Mouse (Mus musculus) kidney, embryonic 14.5 days (tissue): ENCODE data around the gene Tanc1. TPM values are rescaled to one million over a fixed set of nuclear protein-coding genes. Genes with fewer than 3 reads are reported as not detected.
A peak's percentile ranks its signal among the peaks of the same experiment; 100 is the strongest.

Source experiments
- ATAC-seq: fragments of 200-750 bp; cut with Nextera tagmentation; 2 replicates; pipeline ENCODE4 v1.8.0; 2017; ENCODE audit warnings: moderate number of reproducible peaks, mild to moderate bottlenecking, moderate TSS enrichment, moderate library complexity; ENCODE audit not compliant: low FRiP score, low TSS enrichment
- H3K27ac ChIP-seq: fragments of 300-500 bp; sonication (generic); 2 replicates; pipeline ENCODE4 v1.5.1; 2014; ENCODE audit warnings: low read depth, mild to moderate bottlenecking, low read length, moderate library complexity, mixed read lengths
- H3K27me3 ChIP-seq: fragments of 300-500 bp; sonication (generic); 2 replicates; pipeline ENCODE4 v1.6.1; 2014; ENCODE audit warnings: mild to moderate bottlenecking, low read length; ENCODE audit not compliant: control insufficient read depth, insufficient read depth
- H3K36me3 ChIP-seq: fragments of 300-500 bp; sonication (generic); 2 replicates; pipeline ENCODE4 v1.6.1; 2014; ENCODE audit warnings: low read length, mixed read lengths; ENCODE audit not compliant: control insufficient read depth, insufficient read depth
- H3K4me1 ChIP-seq: fragments of 300-500 bp; sonication (generic); 2 replicates; pipeline ENCODE4 v1.6.1; 2014; ENCODE audit warnings: low read length, mixed read lengths; ENCODE audit not compliant: control insufficient read depth, insufficient read depth
- H3K4me2 ChIP-seq: fragments of 300-500 bp; sonication (generic); replicated peaks from 2 replicates; pipeline ENCODE4 v1.6.1; 2014; ENCODE audit warnings: low read depth, mild to moderate bottlenecking, low read length
- H3K4me3 ChIP-seq: fragments of 300-500 bp; sonication (generic); 2 replicates; pipeline ENCODE4 v1.5.1; 2014; ENCODE audit warnings: mild to moderate bottlenecking, low read length
- H3K9ac ChIP-seq: fragments of 300-500 bp; sonication (generic); 2 replicates; pipeline ENCODE4 v1.6.1; 2014; ENCODE audit warnings: low read depth, mild to moderate bottlenecking, low read length, moderate library complexity
- H3K9me3 ChIP-seq: fragments of 300-500 bp; sonication (generic); 2 replicates; pipeline ENCODE4 v1.6.1; 2016; ENCODE audit warnings: low read length; ENCODE audit not compliant: control insufficient read depth
- WGBS: fragments of 180-500 bp; shearing (Covaris S2); extraction: QIAGEN DNeasy Blood & Tissue Kit; methylation state at CpG from one replicate; pipeline ENCODE4 v1.1.7; 2014; 5-methylcytosine and 5-hydroxymethylcytosine counted together
- polyA plus RNA-seq: library from polyadenylated mRNA; unstranded; fragments of >200 nt; fragmentation: Nextera tagmentation; extraction: Ambion mirVana; gene quantifications from 2 replicates; pipeline ENCODE4 v1.2.1, GENCODE M21; 2014

Tanc1 gene
- polyA plus RNA-seq, 1 experiment from 2014 or later: 43.8 TPM

GRCm38 (mm10) chr2:59756137-59756753 lies 144.4 kb downstream of the Tanc1 start:
- peak; percentile 71 for ATAC-seq
- Histone ChIP-seq H3K36me3 (peaks cover 3% of the 10 kb centered on the region; the same call in 1 of the 2 replicates), H3K4me2 (no peak overlapping the region), H3K9me3 (no peaks in the 10 kb centered on the region), H3K27ac (peak overlapping the region; percentile 56; the same call in 1 of the 2 replicates), H3K4me1 (peaks cover 42% of the 10 kb centered on the region), H3K4me3 (no peak overlapping the region), H3K9ac (no peak overlapping the region), H3K27me3 (no peaks in the 10 kb centered on the region)
- WGBS: 46% methylated on average over 13 of the region's 13 CpGs

GRCm38 (mm10) chr2:59757015-59757414 lies 145.2 kb downstream of the Tanc1 start:
- ATAC-seq: no peak
- no peak overlapping the region for H3K9ac ChIP-seq
- no peak overlapping the region for H3K4me2 ChIP-seq
- H3K27ac ChIP-seq: no peak overlapping the region
- H3K4me3 ChIP-seq: no peak overlapping the region
- H3K9me3 ChIP-seq: no peaks in the 10 kb centered on the region
- no peaks in the 10 kb centered on the region for H3K27me3 ChIP-seq
- peaks cover 3% of the 10 kb centered on the region; the same call in 1 of the 2 replicates for H3K36me3 ChIP-seq
- 57% methylated on average over 6 of the region's 6 CpGs for WGBS
- H3K4me1 ChIP-seq: peaks cover 42% of the 10 kb centered on the region

- H3K4me2 ChIP-seq: no peak overlapping the region
- H3K9me3 ChIP-seq: no peaks in the 10 kb centered on the region
- 80% methylated on average over 9 of the region's 9 CpGs for WGBS
- H3K36me3 ChIP-seq: peaks cover 3% of the 10 kb centered on the region; the same call in 1 of the 2 replicates
- ATAC-seq: no peak
- no peaks in the 10 kb centered on the region for H3K27me3 ChIP-seq
- H3K4me3 ChIP-seq: no peak overlapping the region
- peak overlapping the region; percentile 37; the same call in 1 of the 2 replicates for H3K27ac ChIP-seq
- peaks cover 39% of the 10 kb centered on the region for H3K4me1 ChIP-seq
- no peak overlapping the region for H3K9ac ChIP-seq
Observed at GRCm38 (mm10) chr2:59758139-59758918, 146.5 kb downstream of the Tanc1 start.

GRCm38 (mm10) chr2:59760731-59761130 lies 148.9 kb downstream of the Tanc1 start:
- H3K9me3 ChIP-seq: no peaks in the 10 kb centered on the region
- no peak overlapping the region for H3K9ac ChIP-seq
- no peak for ATAC-seq
- H3K4me1 ChIP-seq: peaks cover 20% of the 10 kb centered on the region
- no peaks in the 10 kb centered on the region for H3K27me3 ChIP-seq
- H3K27ac ChIP-seq: no peak overlapping the region
- H3K4me2 ChIP-seq: no peak overlapping the region
- no peak overlapping the region for H3K4me3 ChIP-seq
- WGBS: 77% methylated on average over 4 of the region's 4 CpGs
- H3K36me3 ChIP-seq: peaks cover 3% of the 10 kb centered on the region; the same call in 1 of the 2 replicates

GRCm38 (mm10) chr2:59761183-59761582 lies 149.3 kb downstream of the Tanc1 start:
- Histone ChIP-seq H3K4me3 (no peak overlapping the region), H3K9me3 (no peaks in the 10 kb centered on the region), H3K4me2 (no peak overlapping the region), H3K27me3 (no peaks in the 10 kb centered on the region), H3K27ac (no peak overlapping the region), H3K36me3 (peaks cover 3% of the 10 kb centered on the region; the same call in 1 of the 2 replicates), H3K9ac (no peak overlapping the region), H3K4me1 (peaks cover 16% of the 10 kb centered on the region)
- WGBS: 49% methylated on average over 12 of the region's 12 CpGs
- no peak for ATAC-seq

GRCm38 (mm10) chr2:59762277-59762676 lies 150.4 kb downstream of the Tanc1 start:
- no peak overlapping the region for H3K4me3 ChIP-seq
- H3K9ac ChIP-seq: no peak overlapping the region
- no peaks in the 10 kb centered on the region for H3K9me3 ChIP-seq
- ATAC-seq: no peak
- peaks cover 3% of the 10 kb centered on the region; the same call in 1 of the 2 replicates for H3K36me3 ChIP-seq
- peaks cover 11% of the 10 kb centered on the region; the same call in 1 of the 2 replicates for H3K4me1 ChIP-seq
- H3K4me2 ChIP-seq: no peak overlapping the region
- WGBS: 91% methylated on average over 5 of the region's 5 CpGs
- no peaks in the 10 kb centered on the region for H3K27me3 ChIP-seq
- no peak overlapping the region for H3K27ac ChIP-seq

- no peaks in the 10 kb centered on the region for H3K9me3 ChIP-seq
- ATAC-seq: no peak
- no peak overlapping the region for H3K27ac ChIP-seq
- H3K4me1 ChIP-seq: peaks cover 28% of the 10 kb centered on the region
- no peaks in the 10 kb centered on the region for H3K36me3 ChIP-seq
- H3K9ac ChIP-seq: no peak overlapping the region
- H3K27me3 ChIP-seq: no peaks in the 10 kb centered on the region
- H3K4me2 ChIP-seq: no peak overlapping the region
- 75% methylated on average over 10 of the region's 10 CpGs for WGBS
- H3K4me3 ChIP-seq: no peak overlapping the region
Observed at GRCm38 (mm10) chr2:59765671-59766070, 153.8 kb downstream of the Tanc1 start.

- no peak for ATAC-seq
- Histone ChIP-seq H3K27ac (peak overlapping the region; percentile 15; the same call in 1 of the 2 replicates), H3K4me3 (no peak overlapping the region), H3K4me1 (peaks cover 50% of the 10 kb centered on the region), H3K4me2 (no peak overlapping the region), H3K9me3 (no peaks in the 10 kb centered on the region), H3K36me3 (no peaks in the 10 kb centered on the region; the same call in 1 of the 2 replicates), H3K27me3 (no peaks in the 10 kb centered on the region), H3K9ac (no peak overlapping the region)
- WGBS: 70% methylated on average over 4 of the region's 4 CpGs
Observed at GRCm38 (mm10) chr2:59767893-59768292, 156.1 kb downstream of the Tanc1 start.
